Mouse (Mus musculus) heart, postnatal 4 days (tissue): Measurements from ENCODE around the gene Elf4. TPM values are rescaled to one million over a fixed set of nuclear protein-coding genes. Genes with fewer than 3 reads are reported as not detected.

Source experiments
- DNase-seq: peaks from one replicate; pipeline ENCODE4 v3.0.0; 2021
- total RNA-seq, 2 experiments: library from RNA; stranded (reverse); gene quantifications; 2 replicates each; pipeline ENCODE4 v1.2.3; 2021

Elf4 gene
- total RNA-seq, 2 experiments from 2014 or later = 25.7 to 32.4 TPM

- no peak for DNase-seq
These were observed 96.9 kb downstream of the Elf4 start for GRCm38 (mm10) chrX:48365836-48366577.

Other genes starting within 250 kb of the Elf4 start
- gene Utp14a, start 206.3 kb downstream of the Elf4 start, total RNA-seq = 10 to 100 TPM; 14.4 to 20.6 TPM
- 10 to 100 TPM; 10.2 to 11.4 TPM for gene Bcorl1, start 121.8 kb downstream of the Elf4 start, total RNA-seq
- 10 to 100 TPM; 97.9 TPM for gene Aifm1, start 50.4 kb upstream of the Elf4 start, total RNA-seq
- 1 to 10 TPM; 1.1 to 1.6 TPM for gene Rab33a, start 56.2 kb upstream of the Elf4 start, total RNA-seq
- gene Zfp280c, start 131.4 kb upstream of the Elf4 start, total RNA-seq = 10 to 100 TPM; 14.4 to 16.8 TPM
- gene Slc25a14, start 160.3 kb upstream of the Elf4 start, total RNA-seq = 1 to 10 TPM; 3.9 to 4.2 TPM
- gene Gpr119, start 211.3 kb upstream of the Elf4 start, total RNA-seq = not detected
- gene Rbmx2, start 231.9 kb upstream of the Elf4 start, total RNA-seq = 1 to 10 TPM; 6.4 to 6.9 TPM